ENCODE assay signal across 8 mouse cellular contexts in the genomic region with DNA sequence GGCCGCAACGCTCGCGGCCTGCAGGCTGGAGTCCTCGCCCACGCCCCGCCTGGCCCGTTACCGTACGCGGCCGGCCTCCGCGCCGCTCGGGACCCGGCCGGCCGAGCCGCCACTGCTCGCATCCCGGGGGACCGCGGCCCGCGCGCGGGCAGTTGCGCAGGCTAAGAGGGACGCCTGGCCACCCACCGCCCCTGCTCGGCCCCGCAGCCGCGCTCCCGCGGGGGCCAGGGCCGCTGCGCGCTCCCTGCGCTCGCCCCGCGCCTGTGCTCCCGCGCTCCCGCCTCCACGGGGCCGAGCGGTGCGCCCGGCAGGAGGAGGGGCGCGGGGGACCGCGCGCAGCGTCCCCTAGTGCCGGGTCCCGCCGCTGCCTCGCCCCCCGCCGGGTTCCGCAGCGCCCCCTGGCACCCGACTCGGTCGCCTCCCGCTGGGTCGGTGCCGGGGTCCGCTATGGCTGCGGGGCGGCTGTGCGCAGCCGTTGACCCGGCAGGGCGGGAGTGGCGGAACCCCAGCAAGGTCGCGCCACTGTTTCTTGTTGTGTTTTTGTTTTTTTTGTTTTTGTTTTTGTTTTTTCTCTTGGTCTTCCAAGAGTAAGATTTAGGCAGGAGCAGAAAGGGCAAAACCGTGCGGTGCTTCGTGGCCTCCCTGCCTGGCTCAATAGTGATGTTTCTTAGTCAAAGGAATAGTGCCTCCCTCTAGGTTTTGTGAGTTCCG. TPM values are rescaled to one million over a fixed set of nuclear protein-coding genes. Genes with fewer than 3 reads are reported as not detected.
A peak's percentile ranks its signal among the peaks of the same experiment; 100 is the strongest.
DNase-seq lines count a peak whose midpoint lies in the region; ATAC-seq and TF ChIP-seq lines count a peak whose summit lies in the region.

TSS of gene Man2a2 (minus strand) at position 335 of the 711 bp plus-strand sequence.

- peaks cover 14% of the 10 kb centered on the region for H3K4me1 ChIP-seq in bone marrow, adult 2 months (ENCODE audit: control insufficient read depth, insufficient read depth, low read length)
- H3K4me1 ChIP-seq in forebrain, embryonic 13.5 days: peaks cover 15% of the 10 kb centered on the region
- 0 out of 2 replicates have a peak, but pooled peaks cover 10% of the 10 kb centered on the region for H3K4me1 ChIP-seq in heart, postnatal 0 days (ENCODE audit: control insufficient read depth, insufficient read depth)
- peaks cover 5% of the 10 kb centered on the region for H3K4me1 ChIP-seq in liver, embryonic 16.5 days (ENCODE audit: control insufficient read depth, low read depth, low read length)
- peaks cover 14% of the 10 kb centered on the region for H3K4me1 ChIP-seq in neural tube, embryonic 12.5 days
- peaks cover 21% of the 10 kb centered on the region for H3K4me1 ChIP-seq in stomach, embryonic 16.5 days (ENCODE audit: control insufficient read depth, insufficient read depth, low read length)

- H3K27me3 ChIP-seq in forebrain, embryonic 13.5 days: no peaks in the 10 kb centered on the region
- no peaks in the 10 kb centered on the region for H3K27me3 ChIP-seq in heart, postnatal 0 days (ENCODE audit: control insufficient read depth, insufficient read depth, low read length)
- H3K27me3 ChIP-seq in liver, embryonic 16.5 days (ENCODE audit: control insufficient read depth, insufficient read depth, low read depth, low read length): peaks cover 27% of the 10 kb centered on the region
- no peaks in the 10 kb centered on the region for H3K27me3 ChIP-seq in neural tube, embryonic 12.5 days (replicated peaks)
- H3K27me3 ChIP-seq in stomach, embryonic 16.5 days (ENCODE audit: control insufficient read depth, insufficient read depth, low read length): no peaks in the 10 kb centered on the region

- TF ChIP-seq CTCF in bone marrow, adult 2 months (IDR thresholded peaks at IDR 0.05; ENCODE audit: control insufficient read depth, insufficient read depth, low read length): peak; percentile 54; the same call in 1 of the 2 replicates
- peak; percentile 52 for TF ChIP-seq CTCF in heart, postnatal 0 days (IDR thresholded peaks at IDR 0.05; ENCODE audit: low read depth)

- peak within 1 kb of the TSS; percentile 74 for H3K4me2 ChIP-seq in forebrain, embryonic 13.5 days
- H3K4me2 ChIP-seq in heart, postnatal 0 days (ENCODE audit: low read depth, low read length): peak within 1 kb of the TSS; percentile 87
- peak within 1 kb of the TSS; percentile 79 for H3K4me2 ChIP-seq in liver, embryonic 16.5 days (ENCODE audit: low read depth, low read length)
- H3K4me2 ChIP-seq in neural tube, embryonic 12.5 days (replicated peaks): peak within 1 kb of the TSS; percentile 80
- H3K4me2 ChIP-seq in stomach, embryonic 16.5 days (ENCODE audit: low read depth, low read length): peak within 1 kb of the TSS; percentile 73

- H3K36me3 ChIP-seq in forebrain, embryonic 13.5 days (ENCODE audit: poor library complexity, severe bottlenecking): peaks cover 25% of the 10 kb centered on the region
- peaks cover 24% of the 10 kb centered on the region for H3K36me3 ChIP-seq in heart, postnatal 0 days (replicated peaks; ENCODE audit: control insufficient read depth, insufficient read depth, low read length)
- H3K36me3 ChIP-seq in liver, embryonic 16.5 days (ENCODE audit: control insufficient read depth, insufficient read depth): no peaks in the 10 kb centered on the region
- peaks cover 24% of the 10 kb centered on the region for H3K36me3 ChIP-seq in neural tube, embryonic 12.5 days
- peaks cover 13% of the 10 kb centered on the region for H3K36me3 ChIP-seq in stomach, embryonic 16.5 days (ENCODE audit: control insufficient read depth, insufficient read depth, low read length)

- no peak for TF ChIP-seq EP300 in heart, postnatal 0 days (IDR thresholded peaks at IDR 0.05; ENCODE audit: low read depth)

- no peaks in the 10 kb centered on the region for H3K9me3 ChIP-seq in forebrain, embryonic 13.5 days (replicated peaks)
- H3K9me3 ChIP-seq in heart, postnatal 0 days (replicated peaks; ENCODE audit: control insufficient read depth, low read length): no peaks in the 10 kb centered on the region
- H3K9me3 ChIP-seq in liver, embryonic 16.5 days (replicated peaks; ENCODE audit: control insufficient read depth, low read length): no peaks in the 10 kb centered on the region
- H3K9me3 ChIP-seq in neural tube, embryonic 12.5 days: no peaks in the 10 kb centered on the region
- no peaks in the 10 kb centered on the region for H3K9me3 ChIP-seq in stomach, embryonic 16.5 days (replicated peaks; ENCODE audit: control insufficient read depth, low read length)

- peak; percentile 82 for ATAC-seq in forebrain, embryonic 13.5 days
- peak; percentile 83 for ATAC-seq in heart, postnatal 0 days (ENCODE audit: insufficient read depth, low read depth)
- peak; percentile 70 for ATAC-seq in liver, embryonic 16.5 days (ENCODE audit: low read depth)
- ATAC-seq in neural tube, embryonic 12.5 days (ENCODE audit: low FRiP score, low read depth): peak; percentile 83
- peak; percentile 78 for ATAC-seq in stomach, embryonic 16.5 days (ENCODE audit: insufficient read depth, low FRiP score)

- peak within 1 kb of the TSS; percentile 82 for H3K27ac ChIP-seq in bone marrow, adult 2 months (ENCODE audit: control insufficient read depth, insufficient read depth, low read depth, low read length, poor library complexity)
- H3K27ac ChIP-seq in forebrain, embryonic 13.5 days: peak within 1 kb of the TSS; percentile 74
- peak within 1 kb of the TSS; percentile 82 for H3K27ac ChIP-seq in heart, postnatal 0 days (ENCODE audit: low read depth)
- H3K27ac ChIP-seq in liver, embryonic 16.5 days (ENCODE audit: low read length): peak within 1 kb of the TSS; percentile 74
- H3K27ac ChIP-seq in neural tube, embryonic 12.5 days: peak within 1 kb of the TSS; percentile 62
- peak within 1 kb of the TSS; percentile 77 for H3K27ac ChIP-seq in stomach, embryonic 16.5 days (ENCODE audit: low read length)

- peak; percentile 40; the same call in 1 of the 2 replicates for TF ChIP-seq POLR2A in bone marrow, adult 2 months (IDR thresholded peaks at IDR 0.05; ENCODE audit: borderline replicate concordance, control insufficient read depth, low read depth, low read length)

- peak; percentile 83 for DNase-seq in CD4-positive helper T cell, adult 2 months (ENCODE audit: low read depth, low spot score)
- peak; percentile 68 for DNase-seq in heart, postnatal 0 days (ENCODE audit: low spot score)
- peak; percentile 67 to 90 for DNase-seq in kidney, postnatal 36 days

- under 1% methylated on average over 86 of the region's 86 CpGs for WGBS in bone marrow, adult 2 months
- under 1% methylated on average over 57 of the region's 86 CpGs for WGBS in forebrain, embryonic 13.5 days
- under 1% methylated on average over 49 of the region's 86 CpGs for WGBS in heart, postnatal 0 days
- under 1% methylated on average over 69 of the region's 86 CpGs for WGBS in liver, embryonic 16.5 days (ENCODE audit: insufficient replicate concordance)
- WGBS in neural tube, embryonic 12.5 days: under 1% methylated on average over 80 of the region's 86 CpGs
- under 1% methylated on average over 66 of the region's 86 CpGs for WGBS in stomach, embryonic 16.5 days

- peak within 1 kb of the TSS; percentile 92 for H3K9ac ChIP-seq in forebrain, embryonic 13.5 days
- peak within 1 kb of the TSS; percentile 83 for H3K9ac ChIP-seq in heart, postnatal 0 days (replicated peaks; ENCODE audit: low read depth, low read length)
- peak within 1 kb of the TSS; percentile 70 for H3K9ac ChIP-seq in liver, embryonic 16.5 days (ENCODE audit: low read depth, low read length)
- peak within 1 kb of the TSS; percentile 88 for H3K9ac ChIP-seq in neural tube, embryonic 12.5 days
- H3K9ac ChIP-seq in stomach, embryonic 16.5 days (ENCODE audit: low read length): peak within 1 kb of the TSS; percentile 90

- peak within 1 kb of the TSS; percentile 75 for H3K4me3 ChIP-seq in bone marrow, adult 2 months (replicated peaks; ENCODE audit: control insufficient read depth, low read depth, low read length)
- H3K4me3 ChIP-seq in forebrain, embryonic 13.5 days: peak within 1 kb of the TSS; percentile 85
- peak within 1 kb of the TSS; percentile 92 for H3K4me3 ChIP-seq in heart, postnatal 0 days (ENCODE audit: low read depth, low read length)
- H3K4me3 ChIP-seq in liver, embryonic 16.5 days (ENCODE audit: low read depth, low read length): peak within 1 kb of the TSS; percentile 73
- peak within 1 kb of the TSS; percentile 90 for H3K4me3 ChIP-seq in neural tube, embryonic 12.5 days
- peak within 1 kb of the TSS; percentile 72 for H3K4me3 ChIP-seq in stomach, embryonic 16.5 days (replicated peaks; ENCODE audit: low read length)

RNA-seq across cellular contexts. Expression of gene Man2a2, which starts in this region (rescaled TPM):
- 25.1 and 40.0 TPM in 2 replicates for polyA plus RNA-seq in bone marrow, adult 2 months (2011; ENCODE audit: insufficient read depth, insufficient read length, low replicate concordance, missing spikeins)
- polyA plus RNA-seq in forebrain, embryonic 13.5 days (2015; fragmentation: Nextera tagmentation; extraction: Ambion mirVana): 15.5 and 16.8 TPM in 2 replicates
- total RNA-seq in heart, postnatal 0 days (2014; rRNA removed; ENCODE audit: low replicate concordance): 30.2 and 55.2 TPM in 2 replicates
- 7.2 and 7.7 TPM in 2 replicates for polyA plus RNA-seq in heart, postnatal 0 days (2015; fragmentation: Nextera tagmentation; extraction: Ambion mirVana)
- polyA plus RNA-seq in liver, embryonic 16.5 days (2015; fragmentation: Nextera tagmentation; extraction: Ambion mirVana): 2.6 and 3.1 TPM in 2 replicates
- polyA plus RNA-seq in neural tube, embryonic 12.5 days (2016; fragmentation: Nextera tagmentation; extraction: Ambion mirVana): 25.0 and 25.5 TPM in 2 replicates
- polyA plus RNA-seq in stomach, embryonic 16.5 days (2015; fragmentation: Nextera tagmentation; extraction: Ambion mirVana): 13.8 and 14.7 TPM in 2 replicates

Comparison
In these comparisons a context has a peak if more than half of its experiments do, and no peak if none do; other contexts are left out.
1. Peak in every context shown above with its lines: DNase-seq, ATAC-seq, H3K4me3 ChIP-seq and H3K27ac ChIP-seq.